Mouse (Mus musculus) midbrain, postnatal 0 days (tissue): ENCODE measurements around the gene Prdm16. TPM values are rescaled to one million over a fixed set of nuclear protein-coding genes. Genes with fewer than 3 reads are reported as not detected.

ENCODE experiments used
- ATAC-seq: fragments of 200-750 bp; cut with Nextera tagmentation; 2 replicates; pipeline ENCODE4 v1.8.0; 2017; ENCODE audit warnings: moderate number of reproducible peaks, mild to moderate bottlenecking, moderate TSS enrichment, moderate library complexity; ENCODE audit not compliant: low FRiP score
- DNase-seq: peaks from one replicate; pipeline ENCODE4 v3.0.0-alpha.2; 2015; ENCODE audit warnings: low spot score
- H3K27ac ChIP-seq: fragments of 300-500 bp; sonication (generic); 2 replicates; pipeline ENCODE4 v1.5.1; 2014; ENCODE audit warnings: low read depth, mild to moderate bottlenecking, low read length, mixed read lengths
- H3K27me3 ChIP-seq: fragments of 300-500 bp; sonication (generic); 2 replicates; pipeline ENCODE4 v1.6.1; 2014; ENCODE audit warnings: low read length, control low read depth, mixed read lengths; ENCODE audit not compliant: insufficient read depth
- H3K36me3 ChIP-seq: fragments of 300-500 bp; sonication (generic); 2 replicates; pipeline ENCODE4 v1.6.1; 2014; ENCODE audit warnings: low read length, control low read depth, mixed read lengths; ENCODE audit not compliant: insufficient read depth
- H3K4me1 ChIP-seq: fragments of 300-500 bp; sonication (generic); 2 replicates; pipeline ENCODE4 v1.6.1; 2014; ENCODE audit warnings: mild to moderate bottlenecking, control low read depth, antibody characterized with exemption, low read length, mixed read lengths; ENCODE audit not compliant: insufficient read depth
- H3K4me2 ChIP-seq: fragments of 300-500 bp; sonication (generic); 2 replicates; pipeline ENCODE4 v1.6.1; 2014; ENCODE audit warnings: low read depth, mild to moderate bottlenecking, low read length, mixed read lengths; ENCODE audit not compliant: poor library complexity, severe bottlenecking
- H3K4me3 ChIP-seq: fragments of 300-500 bp; sonication (generic); 2 replicates; pipeline ENCODE4 v1.5.1; 2014; ENCODE audit warnings: low read depth, mild to moderate bottlenecking, low read length, moderate library complexity
- H3K9ac ChIP-seq: fragments of 300-500 bp; sonication (generic); replicated peaks from 2 replicates; pipeline ENCODE4 v1.6.1; 2014; ENCODE audit warnings: mild to moderate bottlenecking, low read length, moderate library complexity, mixed read lengths; ENCODE audit not compliant: poor library complexity, severe bottlenecking
- H3K9me3 ChIP-seq: fragments of 300-500 bp; sonication (generic); 2 replicates; pipeline ENCODE4 v1.6.1; 2016; ENCODE audit warnings: low read length, control low read depth
- CTCF ChIP-seq: IDR thresholded peaks from 2 replicates; pipeline ENCODE4 v1.5.1; 2016; ENCODE audit warnings: antibody characterized with exemption, mild to moderate bottlenecking
- WGBS: fragments of 180-500 bp; shearing (Covaris S2); extraction: QIAGEN DNeasy Blood & Tissue Kit; methylation state at CpG from one replicate; pipeline ENCODE4 v1.1.7; 2014; 5-methylcytosine and 5-hydroxymethylcytosine counted together
- polyA plus RNA-seq: library from polyadenylated mRNA; unstranded; fragments of >200 nt; fragmentation: Nextera tagmentation; extraction: Ambion mirVana; gene quantifications from 2 replicates; pipeline ENCODE4 v1.2.1, GENCODE M21; 2015
- total RNA-seq: library from RNA; depleted of rRNA; stranded (reverse); fragments of >200 nt; gene quantifications from 2 replicates; pipeline ENCODE4 v1.2.3, GENCODE M21; 2014

The Prdm16 gene
- total and polyA plus RNA-seq, 2 experiments from 2014 or later: 9.3 to 10.7 TPM

GRCm38 (mm10) chr4:154360441-154360840 is 276.2 kb downstream of the Prdm16 start:
- Histone ChIP-seq H3K27ac (no peak overlapping the region), H3K9ac (no peak overlapping the region), H3K27me3 (no peaks in the 10 kb centered on the region; the same call in 1 of the 2 replicates), H3K4me3 (no peak overlapping the region), H3K4me1 (peaks cover 4% of the 10 kb centered on the region), H3K9me3 (no peaks in the 10 kb centered on the region), H3K36me3 (no peaks in the 10 kb centered on the region), H3K4me2 (no peak overlapping the region)
- WGBS: 95% methylated on average over 6 of the region's 7 CpGs
- no peak for DNase-seq
- TF ChIP-seq CTCF: no peak
- ATAC-seq: no peak

- no peak for TF ChIP-seq CTCF
- Histone ChIP-seq H3K27ac (no peak overlapping the region), H3K27me3 (no peaks in the 10 kb centered on the region; the same call in 1 of the 2 replicates), H3K4me3 (no peak overlapping the region), H3K4me1 (peaks cover 4% of the 10 kb centered on the region), H3K9ac (no peak overlapping the region), H3K4me2 (no peak overlapping the region), H3K36me3 (no peaks in the 10 kb centered on the region), H3K9me3 (no peaks in the 10 kb centered on the region)
- ATAC-seq (no peak), DNase-seq (no peak)
- WGBS: 88% methylated on average over 9 of the region's 9 CpGs
Observed at GRCm38 (mm10) chr4:154359762-154360300, 276.8 kb downstream of the Prdm16 start.

DNA sequence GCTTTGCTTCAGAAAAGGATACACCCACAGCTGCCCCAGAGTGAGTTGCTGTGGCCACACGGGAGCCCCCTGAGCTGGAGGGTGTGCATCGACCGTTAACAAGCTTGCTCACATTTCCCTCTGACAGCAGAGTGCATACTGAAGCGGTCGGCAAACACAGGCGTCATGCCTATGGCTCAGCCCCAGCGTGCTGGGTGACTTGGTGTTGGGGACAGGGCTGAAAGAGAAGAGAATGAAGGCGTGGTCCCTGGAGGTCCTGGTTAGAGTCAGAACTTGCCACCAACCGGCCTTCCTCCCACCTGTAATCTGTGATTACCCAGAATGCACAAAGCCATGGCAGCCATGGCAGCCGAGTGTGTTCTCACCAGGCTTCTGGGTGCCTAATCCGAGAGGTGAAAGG is 277.9 kb downstream of the Prdm16 start:
- WGBS: 42% methylated on average over 11 of the region's 11 CpGs
- 0 out of 2 replicates have a peak overlapping the region, but pooled peaks have one; percentile 8 for H3K9ac ChIP-seq
- H3K4me2 ChIP-seq: no peak overlapping the region
- peaks cover 4% of the 10 kb centered on the region for H3K4me1 ChIP-seq
- no peaks in the 10 kb centered on the region for H3K9me3 ChIP-seq
- DNase-seq (no peak), ATAC-seq (0 out of 2 replicates have a peak, but pooled peaks have one; percentile 23)
- H3K27ac ChIP-seq: no peak overlapping the region
- H3K4me3 ChIP-seq: no peak overlapping the region
- no peak for TF ChIP-seq CTCF
- H3K27me3 ChIP-seq: no peaks in the 10 kb centered on the region; the same call in 1 of the 2 replicates
- no peaks in the 10 kb centered on the region for H3K36me3 ChIP-seq

GRCm38 (mm10) chr4:154358370-154358769 is 278.3 kb downstream of the Prdm16 start:
- Histone ChIP-seq H3K36me3 (no peaks in the 10 kb centered on the region), H3K9ac (0 out of 2 replicates have a peak overlapping the region, but pooled peaks have one; percentile 8), H3K4me2 (no peak overlapping the region), H3K27me3 (no peaks in the 10 kb centered on the region; the same call in 1 of the 2 replicates), H3K9me3 (no peaks in the 10 kb centered on the region), H3K4me1 (peaks cover 4% of the 10 kb centered on the region), H3K27ac (no peak overlapping the region), H3K4me3 (no peak overlapping the region)
- no peak for DNase-seq
- ATAC-seq: no peak
- TF ChIP-seq CTCF: no peak
- WGBS: 56% methylated on average over 5 of the region's 5 CpGs

DNA sequence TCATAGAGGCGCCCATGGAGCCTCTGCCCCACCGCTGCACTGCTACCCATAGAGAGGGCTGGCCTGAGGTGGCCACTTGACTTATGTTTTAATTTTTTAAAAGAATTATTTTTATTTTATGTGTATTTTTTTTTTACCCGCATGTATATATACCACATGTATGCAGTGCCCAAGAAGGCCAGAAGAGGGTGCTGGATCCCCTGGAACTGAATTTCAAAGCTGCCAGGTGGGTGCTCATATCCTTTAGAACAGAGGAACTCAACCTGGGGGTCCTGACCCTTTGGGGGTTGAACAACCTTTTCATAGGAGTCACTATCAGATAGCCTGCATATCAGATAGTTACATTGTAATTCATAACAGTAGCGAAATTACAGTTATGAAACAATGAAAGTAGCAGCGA is 281.3 kb downstream of the Prdm16 start:
- DNase-seq (no peak), ATAC-seq (no peak)
- TF ChIP-seq CTCF: peak; percentile 51
- Histone ChIP-seq H3K4me1 (peaks cover 4% of the 10 kb centered on the region; the same call in 1 of the 2 replicates), H3K4me2 (no peak overlapping the region), H3K27ac (no peak overlapping the region), H3K9ac (no peak overlapping the region), H3K4me3 (no peak overlapping the region), H3K36me3 (no peaks in the 10 kb centered on the region), H3K9me3 (no peaks in the 10 kb centered on the region), H3K27me3 (no peaks in the 10 kb centered on the region; the same call in 1 of the 2 replicates)
- WGBS: 95% methylated on average over 5 of the region's 5 CpGs

GRCm38 (mm10) chr4:154352246-154352645 is 284.4 kb downstream of the Prdm16 start:
- no peak overlapping the region for H3K27ac ChIP-seq
- 0 out of 2 replicates have a peak, but pooled peaks cover 4% of the 10 kb centered on the region for H3K4me1 ChIP-seq
- TF ChIP-seq CTCF: no peak
- H3K9me3 ChIP-seq: no peaks in the 10 kb centered on the region
- H3K9ac ChIP-seq: no peak overlapping the region
- ATAC-seq (no peak), DNase-seq (no peak)
- H3K27me3 ChIP-seq: no peaks in the 10 kb centered on the region
- no peak overlapping the region for H3K4me2 ChIP-seq
- H3K4me3 ChIP-seq: no peak overlapping the region
- no peaks in the 10 kb centered on the region for H3K36me3 ChIP-seq
- 38% methylated on average over 13 of the region's 13 CpGs for WGBS
